Mouse (Mus musculus) heart, postnatal 36 days (tissue): Measurements from ENCODE around the gene Ptcd2. TPM values are rescaled to one million over a fixed set of nuclear protein-coding genes. Genes with fewer than 3 reads are reported as not detected.

Experiments used
- DNase-seq, 2 experiments: peaks; one replicate each; pipeline ENCODE4 v3.0.0; 2021 to 2022
- intact Hi-C: fragments of 180-260 bp; cut with DNase I; formaldehyde crosslinking; loops from one replicate; pipeline ENCODE4 v1.15.1; 2025
- total RNA-seq, 2 experiments: library from RNA; stranded (reverse); gene quantifications; 2 replicates each; pipeline ENCODE4 v1.2.3; 2021

Gene Ptcd2
- total RNA-seq, 2 experiments from 2014 or later, result 47.0 to 49.2 TPM

GRCm38 (mm10) chr13:99314098-99314497 lies 30.4 kb downstream of the Ptcd2 start:
- no peak for DNase-seq
- intact Hi-C loops, result no loop called here

- DNase-seq, result no peak
- intact Hi-C loops, result no loop called here
Observed at GRCm38 (mm10) chr13:99308393-99308792, 36.1 kb downstream of the Ptcd2 start.

DNA sequence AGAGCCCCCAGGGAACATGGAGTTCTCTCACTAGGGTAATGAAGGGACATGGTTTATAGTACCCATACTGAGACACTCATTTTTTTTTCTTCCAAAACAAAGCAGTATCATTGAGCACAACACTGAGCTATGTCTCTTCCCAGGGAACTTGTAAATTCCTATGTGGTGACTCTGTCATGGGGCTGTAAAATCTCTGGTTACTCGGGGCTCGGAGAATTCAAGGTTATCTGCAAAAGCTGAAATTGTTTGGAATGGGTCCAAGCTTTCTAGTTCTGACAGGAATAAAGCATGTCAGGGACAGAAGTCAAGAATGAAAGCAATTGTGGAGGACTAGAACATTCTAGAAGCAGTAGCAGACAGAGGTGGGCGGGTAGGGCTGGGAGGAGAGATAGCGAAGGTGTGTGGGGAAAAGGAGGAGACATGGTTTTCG lies 36.6 kb downstream of the Ptcd2 start:
- intact Hi-C loops, result no loop called here
- no peak for DNase-seq

GRCm38 (mm10) chr13:99306164-99306563 lies 38.3 kb downstream of the Ptcd2 start:
- intact Hi-C loops, result no loop called here
- DNase-seq, result no peak

DNA sequence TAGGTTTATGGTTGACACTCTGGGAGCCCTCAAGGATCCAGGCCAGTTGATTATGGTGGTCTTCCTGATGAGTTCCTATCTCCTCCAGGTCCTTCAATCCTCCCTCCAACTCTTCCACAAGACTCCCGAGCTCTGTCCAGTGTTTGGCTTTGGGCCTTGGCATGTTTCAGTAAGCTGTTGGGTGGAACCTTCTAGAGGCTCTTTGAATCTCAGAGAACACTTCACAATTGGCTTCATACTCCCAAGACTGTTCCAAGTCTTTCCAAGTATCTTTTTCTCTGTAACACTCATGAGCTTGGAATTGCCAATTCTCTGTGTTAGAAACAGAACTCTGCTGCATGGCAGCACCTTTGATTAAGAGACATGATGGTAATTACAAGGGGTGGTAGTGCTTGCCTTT lies 39.3 kb downstream of the Ptcd2 start:
- intact Hi-C loops, result no loop called here
- no peak for DNase-seq

DNA sequence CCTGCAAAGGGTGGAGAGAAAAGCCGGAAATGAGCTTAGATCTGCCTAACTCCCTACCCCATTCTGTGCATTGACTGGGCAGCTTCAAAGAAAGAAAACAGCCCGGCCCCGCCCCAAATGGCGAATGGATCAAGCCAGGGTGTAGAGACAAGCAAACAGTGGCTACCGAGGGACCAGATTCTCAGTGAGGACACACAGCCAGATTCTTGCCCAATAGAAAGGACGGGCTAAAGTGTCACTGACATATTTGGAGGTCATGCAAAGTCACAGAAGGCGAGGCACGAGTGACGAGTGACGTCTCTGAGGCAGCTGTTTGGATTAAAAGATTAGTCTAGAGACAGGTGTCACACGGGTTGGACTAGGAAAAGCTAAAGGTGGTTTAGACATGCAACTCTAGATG lies 40.1 kb downstream of the Ptcd2 start:
- intact Hi-C loops, result loop anchor here (5.0 kb wide), 1 partner anchor 42 kb away; no protein-coding TSS in a partner anchor
- no peak for DNase-seq

- DNase-seq, result no peak
- intact Hi-C loops, result loop anchor here (5.0 kb wide), 1 partner anchor 42 kb away; no protein-coding TSS in a partner anchor
Observed at GRCm38 (mm10) chr13:99303846-99304245, 40.7 kb downstream of the Ptcd2 start.

DNA sequence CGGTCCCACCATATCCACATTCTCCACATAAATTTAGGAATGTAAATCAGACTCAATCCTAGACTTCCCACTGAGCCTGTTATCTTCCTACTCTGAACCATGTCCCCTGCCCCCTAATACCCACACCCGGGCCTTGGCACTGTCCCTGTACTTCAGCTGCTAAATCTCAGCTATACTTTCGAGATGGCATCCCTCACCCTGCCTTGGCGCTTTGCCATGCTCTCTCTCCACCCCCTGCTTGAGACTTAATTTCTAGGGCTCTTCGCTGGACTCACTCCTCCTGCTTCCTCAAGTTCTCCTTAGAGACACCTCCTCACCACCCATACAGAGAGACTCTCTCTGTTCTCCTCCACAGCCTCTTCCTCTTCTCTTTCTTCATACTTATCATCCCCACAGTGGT lies 44.6 kb downstream of the Ptcd2 start:
- intact Hi-C loops, result loop anchor here (5.0 kb wide), 1 partner anchor 38 kb away; no protein-coding TSS in a partner anchor

GRCm38 (mm10) chr13:99294176-99294575 lies 50.3 kb downstream of the Ptcd2 start:
- intact Hi-C loops, result no loop called here
- DNase-seq, result no peak

More for the DNA sequence above, 44.6 kb downstream of the Ptcd2 start:
- DNase-seq, result no peak

- intact Hi-C loops, result no loop called here
- no peak for DNase-seq
Observed at GRCm38 (mm10) chr13:99290766-99291165, 53.7 kb downstream of the Ptcd2 start.

DNA sequence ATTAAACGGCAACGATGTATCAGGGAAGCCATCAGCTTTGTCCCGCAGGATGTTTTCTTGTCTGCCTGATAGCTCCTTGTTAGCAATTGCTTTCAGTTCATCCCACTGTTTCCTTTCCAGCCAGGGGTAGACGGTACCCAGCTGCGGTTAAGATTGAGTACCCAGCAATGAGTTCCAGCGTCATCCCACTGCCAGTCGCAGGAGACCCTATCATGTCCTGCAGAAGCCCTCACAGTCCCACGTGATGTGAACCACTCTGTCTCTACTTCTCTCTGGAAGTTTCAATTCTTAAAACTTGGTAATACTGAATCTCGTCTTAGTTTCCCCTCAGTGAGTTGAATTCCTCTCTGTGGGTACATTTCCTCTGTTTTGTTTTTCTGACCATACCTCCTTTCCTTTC lies 56.7 kb downstream of the Ptcd2 start:
- intact Hi-C loops, result no loop called here
- no peak for DNase-seq

DNA sequence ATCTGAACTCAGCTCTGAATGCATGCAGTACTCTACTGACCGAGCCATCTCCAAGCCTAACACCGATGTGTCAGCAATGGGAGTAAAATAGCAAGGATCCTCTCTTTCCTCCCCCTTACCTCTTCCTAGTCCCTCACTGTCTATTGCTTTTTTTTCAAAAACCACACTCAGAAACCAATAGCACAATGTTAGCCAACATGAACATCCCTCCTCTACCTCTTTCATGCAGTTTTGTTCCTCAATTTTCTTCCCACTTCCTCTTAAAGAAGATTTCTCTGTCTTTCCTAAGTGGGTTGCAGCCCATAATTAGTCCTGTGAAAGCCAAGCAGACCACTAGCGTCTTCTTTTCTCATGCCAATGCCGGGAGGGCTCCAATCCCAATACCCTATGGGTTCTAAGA lies 57.3 kb downstream of the Ptcd2 start:
- intact Hi-C loops, result no loop called here
- no peak for DNase-seq

- DNase-seq, result no peak
- intact Hi-C loops, result no loop called here
Observed at GRCm38 (mm10) chr13:99285241-99285640, 59.3 kb downstream of the Ptcd2 start.

- no peak for DNase-seq
- intact Hi-C loops, result no loop called here
Observed at GRCm38 (mm10) chr13:99284400-99285160, 59.9 kb downstream of the Ptcd2 start.

- DNase-seq, result no peak
- intact Hi-C loops, result no loop called here
Observed at GRCm38 (mm10) chr13:99283916-99284315, 60.6 kb downstream of the Ptcd2 start.

DNA sequence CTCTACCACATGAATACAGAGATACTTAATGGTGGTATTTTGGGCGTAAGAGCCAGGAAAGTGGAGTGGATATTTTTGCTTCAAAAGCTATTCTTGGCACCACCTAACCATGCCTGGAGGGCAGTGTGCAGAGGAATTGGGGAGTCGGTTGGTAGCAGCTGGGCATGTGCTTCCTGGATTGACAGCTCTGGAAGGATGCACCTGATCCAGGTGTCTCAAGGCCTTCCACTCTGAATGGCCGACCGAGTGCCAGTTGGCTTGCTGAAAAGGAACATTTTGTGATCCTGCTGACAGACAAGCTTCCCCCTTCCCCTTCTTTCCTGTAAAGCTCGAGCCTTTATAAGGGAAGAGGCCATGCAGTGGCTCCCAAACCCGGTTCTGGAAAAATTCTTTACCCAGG lies 61.5 kb downstream of the Ptcd2 start:
- intact Hi-C loops, result no loop called here

GRCm38 (mm10) chr13:99279351-99279750 lies 65.2 kb downstream of the Ptcd2 start:
- DNase-seq, result no peak

More for the DNA sequence above, 61.5 kb downstream of the Ptcd2 start:
- DNase-seq, result no peak

GRCm38 (mm10) chr13:99278511-99278910 lies 66.0 kb downstream of the Ptcd2 start:
- no peak for DNase-seq
- intact Hi-C loops, result no loop called here

More at GRCm38 (mm10) chr13:99279351-99279750, 65.2 kb downstream of the Ptcd2 start:
- intact Hi-C loops, result no loop called here

DNA sequence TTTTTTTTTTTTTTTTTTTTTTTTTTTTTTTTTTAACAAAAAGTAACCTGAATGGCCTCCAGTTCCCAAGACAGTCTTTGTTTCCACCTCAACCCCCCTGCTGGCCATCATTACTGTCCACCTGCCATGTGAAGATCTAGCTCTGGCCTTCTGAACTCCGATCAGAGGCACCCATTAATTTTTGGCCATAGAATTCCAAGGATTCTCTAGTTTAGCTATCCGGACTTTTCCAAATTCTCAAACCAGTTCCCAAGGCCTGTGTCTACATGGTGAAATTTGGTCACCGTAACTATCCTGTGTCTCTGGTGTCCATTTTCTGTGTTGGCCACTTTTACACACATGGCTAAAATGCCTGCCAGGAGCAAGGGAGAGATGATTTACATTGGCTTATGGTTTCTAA lies 67.0 kb downstream of the Ptcd2 start:
- DNase-seq, result no peak
- intact Hi-C loops, result no loop called here

DNA sequence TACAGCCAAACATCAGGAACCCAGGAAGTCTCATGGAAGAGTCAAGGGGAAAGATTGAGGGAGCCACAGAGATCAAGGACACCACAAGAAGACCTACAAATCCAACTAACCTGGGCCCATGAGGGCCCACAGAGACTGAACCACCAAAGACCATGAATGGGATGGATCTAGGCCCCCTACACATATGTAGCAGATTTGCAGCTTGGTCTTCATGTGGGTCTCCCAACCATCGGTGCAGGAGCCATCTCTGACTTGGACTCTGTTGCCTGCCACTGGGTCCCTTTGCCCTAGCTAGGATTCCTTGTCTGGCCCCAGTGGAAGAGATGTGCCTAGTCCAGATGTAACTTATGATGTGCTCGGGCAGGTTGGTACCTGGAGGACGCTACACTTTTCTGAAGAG lies 72.5 kb downstream of the Ptcd2 start:
- intact Hi-C loops, result no loop called here

More for the DNA sequence above, 72.5 kb downstream of the Ptcd2 start:
- DNase-seq, result no peak
